Mouse (Mus musculus) midbrain, embryonic 10.5 days (tissue): ENCODE measurements at regions not wholly inside any gene's neighbourhood (a gene's known extent, or its start where the extent isn't known, plus 50 kb on each side); places are given as distances from the start of the nearest gene placed in this dataset.
"Not testable (repeated sequence)": the region's sequence is repeated elsewhere in the genome, so short reads cannot be mapped to it uniquely, and the experiment has no call there.

Experiments used
- DNase-seq: peaks from one replicate; pipeline ENCODE4 v3.0.0-alpha.2; 2017; ENCODE audit warnings: low spot score
- H3K27ac ChIP-seq: fragments of 300-500 bp; sonication (generic); replicated peaks from 2 replicates; pipeline ENCODE4 v1.5.1; 2016; ENCODE audit warnings: mild to moderate bottlenecking
- H3K27me3 ChIP-seq: fragments of 300-500 bp; sonication (generic); 2 replicates; pipeline ENCODE4 v1.6.1; 2016; ENCODE audit warnings: low read depth, mild to moderate bottlenecking; ENCODE audit not compliant: poor library complexity, severe bottlenecking
- H3K36me3 ChIP-seq: fragments of 300-500 bp; sonication (generic); 2 replicates; pipeline ENCODE4 v1.6.1; 2016; ENCODE audit warnings: mild to moderate bottlenecking, moderate library complexity
- H3K4me1 ChIP-seq: fragments of 300-500 bp; sonication (generic); 2 replicates; pipeline ENCODE4 v1.6.1; 2016
- H3K4me3 ChIP-seq: fragments of 300-500 bp; sonication (generic); 2 replicates; pipeline ENCODE4 v1.5.1; 2016; ENCODE audit warnings: mild to moderate bottlenecking, moderate library complexity
- H3K9me3 ChIP-seq: fragments of 300-500 bp; sonication (generic); replicated peaks from 2 replicates; pipeline ENCODE4 v1.6.1; 2016; ENCODE audit warnings: mild to moderate bottlenecking
- WGBS: fragments of 180-500 bp; shearing (Covaris S2); methylation state at CpG from one replicate; pipeline ENCODE4 v1.1.7; 2016; 5-methylcytosine and 5-hydroxymethylcytosine counted together

DNA sequence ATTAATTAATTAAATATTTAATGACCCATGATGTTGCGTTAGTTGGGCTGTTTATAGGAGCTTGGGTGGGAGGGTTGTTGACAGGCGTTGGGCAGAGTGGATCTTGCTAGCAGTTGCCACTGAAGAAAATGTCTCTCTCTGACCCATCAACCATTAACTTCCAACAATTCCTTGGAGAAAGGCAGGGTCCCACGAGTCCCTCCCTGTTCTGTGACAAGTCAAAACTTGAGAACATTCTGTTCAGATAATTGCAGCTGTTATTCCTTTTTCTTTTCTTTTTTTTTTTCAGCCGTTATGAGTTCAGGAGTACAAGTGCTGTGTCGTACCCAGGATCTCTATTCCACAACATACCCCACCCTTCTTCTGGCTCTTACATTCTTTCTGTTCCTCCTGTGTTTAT is 59.8 kb upstream of the Tnfrsf21 start:
- no peak overlapping the region for H3K27ac ChIP-seq
- no peaks in the 10 kb centered on the region for H3K9me3 ChIP-seq
- 85% methylated on average over 5 of the region's 5 CpGs for WGBS
- H3K27me3 ChIP-seq, result no peaks in the 10 kb centered on the region
- H3K4me1 ChIP-seq, result no peaks in the 10 kb centered on the region
- no peak for DNase-seq
- no peaks in the 10 kb centered on the region for H3K36me3 ChIP-seq
- H3K4me3 ChIP-seq, result no peak overlapping the region

GRCm38 (mm10) chr17:42954722-42955121 is 61.6 kb upstream of the Tnfrsf21 start:
- Histone ChIP-seq H3K4me1 (no peaks in the 10 kb centered on the region), H3K9me3 (no peaks in the 10 kb centered on the region), H3K27me3 (no peaks in the 10 kb centered on the region), H3K36me3 (no peaks in the 10 kb centered on the region), H3K4me3 (no peak overlapping the region), H3K27ac (no peak overlapping the region)
- WGBS, result 76% methylated on average over 2 of the region's 2 CpGs
- DNase-seq, result no peak

- Histone ChIP-seq H3K36me3 (no peaks in the 10 kb centered on the region), H3K27ac (no peak overlapping the region), H3K4me1 (no peaks in the 10 kb centered on the region), H3K4me3 (no peak overlapping the region), H3K9me3 (no peaks in the 10 kb centered on the region), H3K27me3 (no peaks in the 10 kb centered on the region)
- no peak for DNase-seq
- WGBS, result 86% methylated on average over 2 of the region's 2 CpGs
Measured at GRCm38 (mm10) chr17:42944453-42944852, 68.0 kb upstream of the Cd2ap start.

DNA sequence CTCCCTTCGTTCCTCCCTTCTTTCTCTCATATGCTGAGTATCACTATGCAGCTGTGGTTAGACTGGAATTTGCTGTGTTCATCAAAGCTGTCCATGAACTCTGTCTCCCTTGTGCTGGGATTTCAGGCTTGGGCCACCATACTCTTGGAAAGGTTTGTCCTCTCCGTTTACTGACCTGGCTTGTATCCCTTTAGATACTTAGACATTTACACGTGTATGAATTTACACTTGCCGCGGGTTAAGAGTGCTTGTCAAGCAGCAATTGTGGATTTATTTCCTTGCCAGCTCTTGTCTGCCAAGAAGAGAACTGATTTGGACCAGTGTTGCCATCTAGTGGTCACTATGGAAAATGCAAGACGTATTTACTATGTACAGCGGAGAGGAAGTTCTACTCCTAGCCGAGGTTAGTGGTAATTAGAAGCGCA is 66.8 kb upstream of the Cd2ap start:
- H3K27ac ChIP-seq, result no peak overlapping the region
- no peaks in the 10 kb centered on the region for H3K27me3 ChIP-seq
- peak; percentile 33 for DNase-seq
- H3K4me1 ChIP-seq, result no peaks in the 10 kb centered on the region
- H3K36me3 ChIP-seq, result no peaks in the 10 kb centered on the region
- H3K9me3 ChIP-seq, result no peaks in the 10 kb centered on the region
- no peak overlapping the region for H3K4me3 ChIP-seq
- WGBS, result 17% methylated on average over 9 of the region's 9 CpGs

DNA sequence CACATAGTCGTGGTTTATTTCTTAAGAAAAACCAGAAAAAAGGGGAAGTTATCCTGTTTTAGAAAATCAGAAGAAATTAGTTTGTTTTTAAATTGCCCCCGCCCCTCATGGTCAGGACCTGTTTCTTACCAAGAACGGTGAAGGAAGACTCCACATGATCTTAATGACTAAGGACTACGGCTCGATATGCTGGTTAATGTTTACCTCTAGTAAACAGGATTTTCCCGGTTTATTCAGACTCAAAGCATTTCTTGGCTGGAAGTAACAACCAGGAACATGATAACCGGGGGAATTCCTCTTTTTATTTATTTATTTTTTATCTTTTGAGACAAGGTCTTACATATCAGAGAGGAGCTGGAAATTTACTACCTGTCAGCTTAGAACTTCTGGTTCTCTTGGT is 63.0 kb upstream of the Cd2ap start:
- Histone ChIP-seq H3K9me3 (no peaks in the 10 kb centered on the region), H3K27ac (no peak overlapping the region), H3K36me3 (no peaks in the 10 kb centered on the region), H3K27me3 (no peaks in the 10 kb centered on the region), H3K4me3 (no peak overlapping the region), H3K4me1 (no peaks in the 10 kb centered on the region)
- 88% methylated on average over 7 of the region's 7 CpGs for WGBS
- no peak for DNase-seq

DNA sequence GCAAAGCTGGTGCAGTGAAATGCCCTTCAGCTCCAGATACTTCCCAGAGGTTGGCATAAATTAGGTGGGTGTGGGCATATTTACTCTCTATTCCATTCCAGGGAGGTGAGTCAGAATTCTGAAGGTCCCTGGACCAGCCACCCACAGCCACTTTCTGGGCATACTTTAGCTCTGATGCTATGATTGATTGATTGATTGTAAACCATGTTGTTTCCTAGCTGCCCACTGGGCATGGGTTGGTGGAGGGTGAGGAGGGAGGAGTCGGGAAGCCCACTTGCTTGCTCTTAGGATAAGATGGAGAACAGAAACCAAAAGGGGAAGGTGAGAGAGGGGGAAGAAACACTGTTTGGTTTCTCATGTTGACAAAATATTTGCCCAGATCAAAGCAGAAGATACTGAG is 62.1 kb upstream of the Cd2ap start:
- no peak overlapping the region for H3K27ac ChIP-seq
- WGBS, result 70% methylated on average over 1 of the region's 1 CpGs
- no peaks in the 10 kb centered on the region for H3K9me3 ChIP-seq
- no peaks in the 10 kb centered on the region for H3K27me3 ChIP-seq
- H3K4me3 ChIP-seq, result no peak overlapping the region
- no peaks in the 10 kb centered on the region for H3K36me3 ChIP-seq
- no peaks in the 10 kb centered on the region for H3K4me1 ChIP-seq
- DNase-seq, result no peak

DNA sequence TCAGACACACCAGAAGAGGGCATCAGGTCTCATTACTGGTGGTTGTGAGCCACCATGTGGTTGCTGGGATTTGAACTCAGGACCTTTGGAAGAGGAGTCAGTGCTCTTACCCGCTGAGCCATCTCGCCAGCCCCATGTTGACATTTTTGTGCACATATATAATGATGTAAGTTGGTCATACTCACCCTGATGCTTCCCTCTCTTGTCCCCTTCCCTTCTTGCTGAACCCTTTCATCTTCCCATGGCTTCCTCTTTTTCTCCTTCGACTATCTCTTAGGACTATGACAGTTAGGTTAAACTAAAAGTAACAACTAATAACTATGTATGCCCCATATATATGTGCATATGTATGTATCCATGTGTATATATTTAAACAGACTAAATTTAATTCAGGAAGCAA is 61.0 kb upstream of the Cd2ap start:
- H3K4me1 ChIP-seq, H3K27me3 ChIP-seq, H3K9me3 ChIP-seq, H3K4me3 ChIP-seq, H3K27ac ChIP-seq, H3K36me3 ChIP-seq, DNase-seq: not testable (repeated sequence)
- WGBS, result 92% methylated on average over 3 of the region's 3 CpGs

- WGBS, result 81% methylated on average over 3 of the region's 3 CpGs
- Histone ChIP-seq H3K9me3 (no peaks in the 10 kb centered on the region), H3K27ac (no peak overlapping the region), H3K4me3 (no peak overlapping the region), H3K36me3 (no peaks in the 10 kb centered on the region), H3K27me3 (no peaks in the 10 kb centered on the region), H3K4me1 (no peaks in the 10 kb centered on the region)
- no peak for DNase-seq
Measured at GRCm38 (mm10) chr17:42934068-42934467, 57.6 kb upstream of the Cd2ap start.

GRCm38 (mm10) chr17:42933335-42934004 is 57.0 kb upstream of the Cd2ap start:
- no peaks in the 10 kb centered on the region for H3K36me3 ChIP-seq
- no peaks in the 10 kb centered on the region for H3K27me3 ChIP-seq
- H3K27ac ChIP-seq, result no peak overlapping the region
- no peak for DNase-seq
- 86% methylated on average over 7 of the region's 7 CpGs for WGBS
- no peaks in the 10 kb centered on the region for H3K9me3 ChIP-seq
- no peaks in the 10 kb centered on the region for H3K4me1 ChIP-seq
- no peak overlapping the region for H3K4me3 ChIP-seq

DNA sequence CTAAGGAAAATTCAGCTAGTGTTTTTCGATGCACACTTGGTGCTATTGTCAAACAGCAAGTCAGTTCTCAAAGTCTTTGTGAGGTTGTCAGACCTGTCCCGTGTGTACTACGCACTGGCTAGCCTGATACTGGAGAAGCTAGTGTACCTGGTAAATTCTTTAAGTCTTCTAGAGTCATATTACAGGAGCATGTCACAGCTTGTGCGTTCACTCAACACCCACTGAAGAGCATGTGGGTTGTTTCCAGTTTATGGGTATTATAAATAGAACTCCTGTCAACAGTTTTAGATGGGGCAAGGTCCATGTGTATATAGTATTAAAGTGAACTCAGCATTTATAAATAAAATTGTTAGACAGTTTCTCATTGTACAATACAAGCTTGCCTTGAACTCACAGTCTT is 50.9 kb upstream of the Cd2ap start:
- H3K4me1 ChIP-seq, result no peaks in the 10 kb centered on the region
- no peak overlapping the region for H3K4me3 ChIP-seq
- no peaks in the 10 kb centered on the region for H3K9me3 ChIP-seq
- no peaks in the 10 kb centered on the region for H3K36me3 ChIP-seq
- no peak overlapping the region for H3K27ac ChIP-seq
- 89% methylated on average over 4 of the region's 4 CpGs for WGBS
- DNase-seq, result no peak
- H3K27me3 ChIP-seq, result no peaks in the 10 kb centered on the region
